Mouse (Mus musculus) bone marrow, adult 2 months (tissue): ENCODE measurements around the gene 4931428L18Rik.

Experiments used
- CTCF ChIP-seq: fragments of 200-500 bp; IDR thresholded peaks from 2 replicates; pipeline ENCODE4 v1.5.1; 2011; ENCODE audit warnings: low read length, control low read depth; ENCODE audit not compliant: control insufficient read depth, insufficient read depth
- POLR2A ChIP-seq: fragments of 200-500 bp; IDR thresholded peaks from 2 replicates; pipeline ENCODE4 v1.6.1; 2011; ENCODE audit warnings: low read depth, mild to moderate bottlenecking, control low read depth, low read length, borderline replicate concordance; ENCODE audit not compliant: control insufficient read depth

GRCm38 (mm10) chr1:31095706-31096465, 126.6 kb downstream of the 4931428L18Rik start:
- TF ChIP-seq CTCF: no peak
- no peak for TF ChIP-seq POLR2A
